Mouse (Mus musculus) cerebellum, adult 2 months (tissue): ENCODE data around the gene Notch1.

Experiments
- CTCF ChIP-seq: fragments of 200-500 bp; IDR thresholded peaks from 2 replicates; pipeline ENCODE4 v1.5.1; 2011; ENCODE audit warnings: low read depth, mild to moderate bottlenecking, control low read depth, low read length, moderate library complexity, borderline replicate concordance; ENCODE audit not compliant: insufficient read depth
- POLR2A ChIP-seq: fragments of 200-500 bp; IDR thresholded peaks from 2 replicates; pipeline ENCODE4 v1.6.1; 2011; ENCODE audit warnings: low read length, control low read depth, borderline replicate concordance; ENCODE audit not compliant: insufficient read depth

GRCm38 (mm10) chr2:26495701-26496100, 20.8 kb downstream of the Notch1 start:
- TF ChIP-seq CTCF (no peak), POLR2A (no peak)
